Mouse (Mus musculus): ENCODE results near the gene Anapc16. TPM values are rescaled to one million over a fixed set of nuclear protein-coding genes. Genes with fewer than 3 reads are reported as not detected.
A peak's percentile ranks its signal among the peaks of the same experiment; 100 is the strongest.

Gene Anapc16
- polyA plus RNA-seq, 2 experiments = 109 to 110 TPM

DNA sequence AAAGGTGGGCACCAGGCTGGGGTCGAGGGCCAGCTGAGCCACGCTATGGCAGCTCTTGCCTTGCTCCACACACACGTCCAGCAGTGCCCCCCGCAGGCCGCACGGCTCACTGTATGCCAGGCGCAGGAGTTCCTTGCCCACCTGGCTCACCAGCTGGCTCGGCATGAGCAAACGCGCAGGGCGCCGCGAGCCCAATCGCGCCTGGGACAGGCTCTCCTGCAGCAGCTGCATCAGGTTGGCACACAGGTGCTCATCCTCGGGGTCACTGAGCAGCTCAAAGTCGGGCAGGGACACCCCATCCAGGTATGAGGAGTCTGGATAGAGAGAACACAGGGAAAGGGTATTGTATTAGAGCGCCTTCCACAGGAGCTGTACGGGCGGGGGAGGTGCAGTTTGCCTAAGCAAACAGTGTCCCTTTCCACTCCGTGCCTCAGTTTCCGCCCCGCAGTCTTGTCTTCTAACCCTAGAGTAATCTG is 52.2 kb downstream of the Anapc16 start:
- Histone ChIP-seq H3K36me3 (ENCODE audit: control insufficient read depth, insufficient read depth, low read length) (peaks cover 17% of the 10 kb centered on the region; the same call in 1 of the 2 replicates), H3K9ac (ENCODE audit: low read depth, low read length, severe bottlenecking) (peak overlapping the region; percentile 85), H3K4me3 (replicated peaks; ENCODE audit: low read length) (peak overlapping the region; percentile 69), H3K4me1 (ENCODE audit: control insufficient read depth, insufficient read depth, low read length) (peaks cover 27% of the 10 kb centered on the region), H3K27ac (replicated peaks; ENCODE audit: low read depth, low read length) (peak overlapping the region; percentile 88), H3K4me2 (replicated peaks; ENCODE audit: low read depth, low read length, severe bottlenecking) (peak overlapping the region; percentile 97), H3K27me3 (ENCODE audit: control insufficient read depth, insufficient read depth, low read length) (no peaks in the 10 kb centered on the region), H3K9me3 (ENCODE audit: control insufficient read depth, low read length) (no peaks in the 10 kb centered on the region)
- under 1% methylated on average over 23 of the region's 23 CpGs for WGBS
- TF ChIP-seq POLR2A (IDR thresholded peaks at IDR 0.05; ENCODE audit: borderline replicate concordance, extremely low read depth, insufficient read depth, insufficient read length) = no peak
- DNase-seq (ENCODE audit: low spot score) = peak; percentile 63
- ATAC-seq (ENCODE audit: low FRiP score, low read depth) = no peak

DNA sequence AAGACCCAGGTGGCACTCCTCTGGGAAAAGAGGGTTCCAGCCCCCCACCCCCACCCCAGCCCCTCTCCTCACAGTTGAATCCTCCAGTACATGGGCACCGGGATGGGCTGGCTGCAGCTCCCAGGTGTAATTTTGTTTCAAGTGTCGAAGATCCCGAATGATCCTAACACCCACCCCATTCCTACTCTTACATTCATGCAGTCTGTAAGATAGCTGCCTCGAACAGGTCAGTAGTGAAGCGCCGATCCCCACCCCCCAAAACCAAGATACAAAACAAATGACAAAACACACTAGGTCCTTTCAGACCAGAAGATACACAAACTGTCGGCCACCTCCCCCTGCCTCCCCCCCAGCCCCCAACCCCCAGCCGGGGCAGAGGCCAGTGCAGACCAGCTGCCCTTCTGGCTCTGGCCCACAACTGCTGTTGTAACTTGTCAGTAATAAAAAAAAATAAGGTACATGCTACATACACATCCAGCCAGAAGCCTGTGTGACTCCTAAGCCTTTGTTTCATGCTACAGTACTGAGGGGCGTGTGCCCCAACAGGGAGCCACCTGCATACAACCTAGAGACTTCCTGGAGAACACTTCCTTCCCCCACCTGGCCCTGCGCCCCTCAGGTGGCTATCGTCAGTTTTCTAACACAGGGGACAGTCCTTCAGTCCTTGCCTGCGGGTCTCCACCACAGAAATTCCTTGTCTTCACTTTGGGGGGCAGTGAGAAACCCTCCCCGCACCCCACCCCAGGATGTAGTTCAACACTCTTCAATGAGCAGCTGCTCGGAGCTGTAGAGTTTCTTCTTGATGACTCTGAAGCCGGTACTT is 52.9 kb downstream of the Anapc16 start:
- TF ChIP-seq POLR2A (IDR thresholded peaks at IDR 0.05; ENCODE audit: borderline replicate concordance, extremely low read depth, insufficient read depth, insufficient read length) = no peak
- Histone ChIP-seq H3K36me3 (ENCODE audit: control insufficient read depth, insufficient read depth, low read length) (peaks cover 17% of the 10 kb centered on the region; the same call in 1 of the 2 replicates), H3K4me3 (replicated peaks; ENCODE audit: low read length) (peak overlapping the region; percentile 69), H3K27ac (replicated peaks; ENCODE audit: low read depth, low read length) (peak overlapping the region; percentile 88), H3K4me2 (replicated peaks; ENCODE audit: low read depth, low read length, severe bottlenecking) (peak overlapping the region; percentile 97), H3K9ac (ENCODE audit: low read depth, low read length, severe bottlenecking) (peak overlapping the region; percentile 85), H3K9me3 (ENCODE audit: control insufficient read depth, low read length) (no peaks in the 10 kb centered on the region), H3K4me1 (ENCODE audit: control insufficient read depth, insufficient read depth, low read length) (peaks cover 27% of the 10 kb centered on the region), H3K27me3 (ENCODE audit: control insufficient read depth, insufficient read depth, low read length) (no peaks in the 10 kb centered on the region)
- WGBS = 32% methylated on average over 15 of the region's 15 CpGs
- DNase-seq (ENCODE audit: low spot score) (no peak), ATAC-seq (ENCODE audit: low FRiP score, low read depth) (no peak)

DNA sequence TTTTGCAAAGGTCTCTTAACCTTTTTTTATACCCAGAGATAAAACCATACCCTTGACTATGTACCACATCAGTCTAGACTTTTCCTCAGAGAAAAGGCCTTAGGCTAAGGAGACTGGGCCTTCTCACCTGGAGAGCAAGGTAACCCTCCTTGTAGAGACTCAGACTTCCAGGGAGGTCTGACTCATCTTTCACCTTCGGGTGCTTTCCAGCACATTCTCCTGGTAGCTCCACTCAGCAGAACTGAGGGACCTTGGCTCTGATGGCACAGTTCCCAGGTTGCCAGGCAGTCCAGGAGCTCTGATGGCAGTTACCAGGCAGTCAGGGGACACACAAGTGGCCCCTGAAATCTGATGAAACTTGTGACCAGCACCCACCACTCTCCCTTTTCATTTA is 53.7 kb downstream of the Anapc16 start:
- Histone ChIP-seq H3K27ac (replicated peaks; ENCODE audit: low read depth, low read length) (no peak overlapping the region), H3K4me3 (replicated peaks; ENCODE audit: low read length) (peak overlapping the region; percentile 69), H3K27me3 (ENCODE audit: control insufficient read depth, insufficient read depth, low read length) (no peaks in the 10 kb centered on the region), H3K4me2 (replicated peaks; ENCODE audit: low read depth, low read length, severe bottlenecking) (peak overlapping the region; percentile 97), H3K9ac (ENCODE audit: low read depth, low read length, severe bottlenecking) (peak overlapping the region; percentile 17; the same call in 1 of the 2 replicates), H3K9me3 (ENCODE audit: control insufficient read depth, low read length) (no peaks in the 10 kb centered on the region), H3K36me3 (ENCODE audit: control insufficient read depth, insufficient read depth, low read length) (peaks cover 17% of the 10 kb centered on the region; the same call in 1 of the 2 replicates), H3K4me1 (ENCODE audit: control insufficient read depth, insufficient read depth, low read length) (peaks cover 27% of the 10 kb centered on the region)
- DNase-seq (ENCODE audit: low spot score) (no peak), ATAC-seq (ENCODE audit: low FRiP score, low read depth) (no peak)
- 68% methylated on average over 1 of the region's 1 CpGs for WGBS
- no peak for TF ChIP-seq POLR2A (IDR thresholded peaks at IDR 0.05; ENCODE audit: borderline replicate concordance, extremely low read depth, insufficient read depth, insufficient read length)

- Histone ChIP-seq H3K9ac (ENCODE audit: low read depth, low read length, severe bottlenecking) (peak overlapping the region; percentile 17; the same call in 1 of the 2 replicates), H3K4me2 (replicated peaks; ENCODE audit: low read depth, low read length, severe bottlenecking) (peak overlapping the region; percentile 97; the same call in 1 of the 2 replicates), H3K27me3 (ENCODE audit: control insufficient read depth, insufficient read depth, low read length) (no peaks in the 10 kb centered on the region), H3K4me3 (replicated peaks; ENCODE audit: low read length) (no peak overlapping the region), H3K27ac (replicated peaks; ENCODE audit: low read depth, low read length) (no peak overlapping the region), H3K9me3 (ENCODE audit: control insufficient read depth, low read length) (no peaks in the 10 kb centered on the region), H3K4me1 (ENCODE audit: control insufficient read depth, insufficient read depth, low read length) (peaks cover 29% of the 10 kb centered on the region), H3K36me3 (ENCODE audit: control insufficient read depth, insufficient read depth, low read length) (peaks cover 17% of the 10 kb centered on the region; the same call in 1 of the 2 replicates)
- DNase-seq (ENCODE audit: low spot score) = no peak
- TF ChIP-seq POLR2A (IDR thresholded peaks at IDR 0.05; ENCODE audit: borderline replicate concordance, extremely low read depth, insufficient read depth, insufficient read length) = no peak
- 45% methylated on average over 6 of the region's 6 CpGs for WGBS
- no peak for ATAC-seq (ENCODE audit: low FRiP score, low read depth)
These were observed 54.3 kb downstream of the Anapc16 start for GRCm38 (mm10) chr10:59948363-59949254.

Measured in limb, embryonic 14.5 days (tissue).